Mouse (Mus musculus): Measurements from ENCODE around the gene Dlg2.

Dlg2 gene

DNA sequence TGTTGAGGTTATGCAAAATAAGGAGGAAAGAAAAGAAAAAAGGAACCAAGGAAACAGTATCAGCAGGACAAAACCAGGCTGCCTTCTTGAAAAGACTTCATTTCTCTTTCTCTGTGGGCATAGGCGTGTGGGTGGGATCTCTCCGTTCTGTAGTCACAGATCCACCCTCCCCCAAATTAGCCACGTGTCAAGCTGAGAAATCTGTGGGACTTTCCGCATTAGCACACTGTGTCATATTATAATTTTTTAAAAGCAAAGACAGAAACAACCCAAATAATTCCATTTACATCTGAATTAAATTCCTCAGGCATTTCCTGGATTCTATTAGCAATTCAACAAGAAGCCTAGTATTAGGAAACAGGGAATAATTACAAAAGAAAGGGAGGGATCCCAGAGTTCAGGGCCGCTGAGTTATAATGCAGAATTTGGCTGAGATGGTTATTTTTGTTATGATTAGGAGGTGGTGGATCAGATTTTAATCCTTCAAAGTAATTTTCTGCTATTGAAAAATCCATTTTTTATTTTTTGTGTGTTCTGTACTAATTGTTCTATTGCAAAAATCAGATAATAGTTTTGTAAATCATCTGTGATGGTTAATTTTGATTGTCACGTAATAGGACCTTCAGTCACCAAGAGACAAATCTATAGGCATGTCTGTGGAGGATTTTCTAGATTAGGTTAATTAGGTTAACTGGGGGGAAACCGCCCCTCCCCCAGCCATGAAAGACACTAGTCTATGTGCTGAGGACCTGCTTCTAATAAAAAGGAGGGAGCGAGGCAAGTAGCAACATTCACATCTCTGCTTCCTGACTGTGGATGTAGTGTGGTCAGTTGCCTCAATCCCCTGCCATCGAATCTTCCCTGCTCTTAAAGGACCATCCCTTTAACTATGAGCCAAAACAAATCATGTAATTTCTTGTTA is 63.3 kb downstream of the Dlg2 start:
- no peak for DNase-seq (ENCODE audit: low spot score in 2 of 2)

DNA sequence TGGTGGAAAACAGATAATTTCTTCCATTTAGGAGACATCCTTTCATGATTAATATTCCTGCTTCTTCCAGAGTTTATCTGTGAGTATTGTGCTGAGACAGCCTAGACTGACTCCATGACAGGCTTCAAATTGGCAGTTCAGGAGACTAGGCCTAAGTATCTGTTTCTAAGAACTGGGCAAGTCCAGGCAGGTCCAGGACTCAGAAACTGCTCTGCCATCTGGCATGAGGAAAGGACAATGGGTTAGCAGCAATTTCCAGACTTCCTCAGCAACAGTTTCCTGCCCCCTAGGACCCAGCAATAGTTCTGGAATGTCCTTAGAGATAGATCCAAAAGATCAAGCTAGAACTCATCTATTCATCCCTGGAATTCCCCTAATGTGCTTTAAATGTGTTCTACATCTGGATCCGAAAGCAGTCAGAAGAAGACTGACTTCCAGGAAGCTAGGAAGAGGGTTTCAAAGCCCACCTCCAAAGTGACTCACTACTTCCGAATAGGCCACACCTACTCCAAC is 64.4 kb downstream of the Dlg2 start:
- DNase-seq (ENCODE audit: low spot score in 2 of 2): no peak

DNA sequence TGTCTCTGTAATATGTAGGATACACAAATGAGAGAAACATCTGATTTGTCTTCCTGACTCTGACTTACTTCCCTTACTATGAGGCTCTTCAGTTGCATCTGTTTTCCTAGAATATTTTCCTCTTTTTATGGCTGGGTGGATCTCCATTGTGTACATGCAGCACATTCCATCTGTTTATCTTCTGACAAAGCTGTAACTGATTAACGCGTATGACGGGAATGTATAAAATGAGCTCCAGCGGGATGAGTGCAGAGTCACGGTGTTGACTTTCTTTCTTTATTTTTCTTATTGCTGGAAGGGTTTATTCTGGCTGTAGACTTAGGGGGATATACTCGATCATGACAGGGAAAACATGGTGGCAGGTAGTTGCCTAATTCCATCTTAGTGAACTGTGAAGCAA is 76.9 kb downstream of the Dlg2 start:
- no peak for DNase-seq (ENCODE audit: low spot score in 2 of 2)

DNA sequence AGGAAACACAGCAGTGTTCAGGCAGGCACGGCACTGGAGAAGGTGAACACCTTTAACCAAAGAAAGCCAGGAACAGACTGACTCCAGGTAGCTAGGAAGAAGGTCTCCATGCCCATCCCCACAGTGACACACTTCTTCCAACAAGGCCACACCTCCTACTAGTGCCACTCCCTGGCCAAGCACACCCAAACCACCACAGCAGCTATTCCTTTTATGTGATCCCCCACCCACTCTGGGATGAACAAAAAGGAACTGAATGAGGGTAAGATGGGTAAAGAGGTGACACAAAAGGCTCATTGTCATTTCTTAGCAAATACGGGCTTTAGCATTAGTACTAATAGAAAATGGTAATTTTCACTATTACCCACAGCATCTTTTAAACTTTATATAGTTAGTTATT is 77.9 kb downstream of the Dlg2 start:
- no peak for DNase-seq (ENCODE audit: low spot score in 2 of 2)

DNA sequence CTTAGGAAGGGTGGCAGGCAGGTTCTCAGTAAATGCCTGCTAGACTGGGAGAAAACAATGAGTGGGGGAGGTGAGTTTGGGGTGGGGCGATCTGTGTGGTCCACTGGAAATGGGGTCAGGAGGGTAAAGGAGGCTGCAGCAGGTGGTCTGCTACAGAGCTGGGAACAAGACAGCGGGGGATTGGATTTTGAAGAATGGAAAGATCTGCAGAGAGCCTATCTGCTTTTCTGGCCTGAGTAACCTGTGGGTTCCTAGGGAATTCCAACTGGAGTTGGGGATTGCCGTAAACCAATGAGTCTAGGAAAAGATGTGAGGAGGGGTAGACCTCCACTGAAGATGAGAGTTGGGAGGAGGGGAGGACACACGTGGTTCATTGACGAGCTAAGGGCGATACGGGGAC is 92.7 kb downstream of the Dlg2 start:
- DNase-seq (ENCODE audit: low spot score in 2 of 2): no peak

DNA sequence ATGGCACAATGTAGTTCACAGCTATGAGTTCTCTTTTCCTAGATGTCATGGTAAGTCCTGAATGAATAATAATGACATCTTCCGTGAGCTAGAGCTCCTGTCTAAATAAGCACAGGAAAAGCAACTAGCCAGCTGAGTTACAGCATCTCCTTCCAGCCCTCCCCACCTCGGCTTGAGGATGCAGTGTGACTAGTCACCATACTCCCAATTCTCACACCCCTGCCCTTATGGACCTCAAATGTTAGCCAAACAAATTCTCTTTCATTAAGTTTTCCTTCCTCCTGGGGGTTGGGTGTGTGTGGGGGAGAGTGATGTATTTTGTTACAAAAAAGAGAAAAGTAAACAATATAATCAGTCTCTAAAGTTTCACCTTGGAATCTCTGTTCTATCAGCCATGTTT is 111.3 kb downstream of the Dlg2 start:
- DNase-seq (ENCODE audit: low spot score in 2 of 2): no peak

DNA sequence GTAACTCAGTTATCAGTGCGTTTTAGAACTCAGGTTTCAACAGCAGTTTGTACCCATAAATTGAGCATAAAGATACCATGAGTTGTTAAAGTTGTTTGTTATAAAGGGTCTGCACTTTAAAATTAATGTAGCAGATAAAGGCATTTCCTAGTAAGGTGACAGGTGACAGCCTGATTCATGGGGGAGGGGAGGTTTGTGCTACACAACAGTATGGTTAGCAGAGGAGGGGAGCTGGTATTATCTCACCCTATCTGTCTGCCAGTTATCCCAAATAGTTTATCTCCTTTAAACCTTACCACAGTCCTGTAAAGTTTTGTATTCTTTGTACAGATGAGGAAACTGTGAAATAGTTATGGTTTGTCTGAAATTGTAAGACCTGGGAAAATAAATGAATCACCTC is 111.8 kb downstream of the Dlg2 start:
- DNase-seq (ENCODE audit: low spot score in 2 of 2): no peak

DNA sequence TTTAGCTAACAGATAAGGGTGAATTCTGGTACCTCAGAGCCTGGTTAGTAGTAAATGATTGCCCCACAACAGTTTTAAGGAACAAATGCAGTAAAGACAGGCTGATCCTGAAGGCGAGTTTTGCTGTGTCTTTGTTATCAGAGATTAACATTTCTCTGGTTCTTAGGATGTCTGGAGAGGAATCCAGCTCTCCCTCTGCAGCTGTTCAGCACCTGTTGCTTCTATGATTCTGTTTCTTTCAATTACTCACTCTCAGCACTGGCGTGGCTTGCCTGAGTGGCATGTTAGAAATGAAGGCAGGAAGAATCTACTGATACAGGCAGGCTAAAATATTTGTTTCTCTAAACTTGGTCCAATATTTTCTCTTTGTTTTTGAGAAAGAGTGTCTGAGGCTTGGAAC is 133.3 kb downstream of the Dlg2 start:
- no peak for DNase-seq (ENCODE audit: low spot score in 2 of 2)

DNA sequence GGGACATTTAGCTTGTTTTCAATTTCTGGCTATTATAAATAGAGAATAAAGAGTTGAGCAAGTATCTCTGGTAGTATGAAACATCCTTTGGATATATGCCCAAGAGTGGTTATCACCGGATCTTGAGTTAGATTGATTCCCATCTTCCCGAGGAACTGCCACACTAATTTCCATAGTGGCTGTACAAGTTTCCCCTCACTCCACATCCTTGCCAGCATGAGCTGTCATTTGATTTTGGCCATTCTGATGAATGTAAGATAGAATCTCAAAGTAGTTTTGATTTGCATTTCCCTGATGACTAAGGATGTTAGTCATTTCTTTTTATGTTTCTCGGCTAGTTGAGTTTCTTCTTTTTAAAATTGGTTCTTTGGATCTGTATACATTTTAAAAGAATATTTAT is 154.1 kb downstream of the Dlg2 start:
- no peak for DNase-seq (ENCODE audit: low spot score in 2 of 2)

DNA sequence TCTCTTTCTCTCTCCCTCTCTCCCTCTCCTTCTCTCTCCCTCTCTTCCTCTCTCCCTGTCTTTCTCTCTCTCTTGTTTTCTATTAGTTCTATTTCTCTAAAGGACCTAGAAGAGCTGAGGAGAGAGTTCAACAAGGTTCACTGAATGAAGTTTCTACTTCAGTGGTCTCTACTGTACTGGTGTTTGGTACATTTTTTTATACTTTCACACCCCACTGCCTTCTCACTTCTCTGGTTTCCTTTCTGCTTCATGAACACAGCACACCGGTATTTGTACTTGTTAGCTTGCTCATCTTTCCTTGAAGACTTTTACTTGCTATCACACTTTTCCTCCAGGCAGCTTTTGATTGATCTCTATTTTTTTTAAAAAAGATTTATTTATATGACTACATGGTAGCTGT is 173.0 kb downstream of the Dlg2 start:
- no peak for DNase-seq (ENCODE audit: low spot score in 2 of 2)

DNA sequence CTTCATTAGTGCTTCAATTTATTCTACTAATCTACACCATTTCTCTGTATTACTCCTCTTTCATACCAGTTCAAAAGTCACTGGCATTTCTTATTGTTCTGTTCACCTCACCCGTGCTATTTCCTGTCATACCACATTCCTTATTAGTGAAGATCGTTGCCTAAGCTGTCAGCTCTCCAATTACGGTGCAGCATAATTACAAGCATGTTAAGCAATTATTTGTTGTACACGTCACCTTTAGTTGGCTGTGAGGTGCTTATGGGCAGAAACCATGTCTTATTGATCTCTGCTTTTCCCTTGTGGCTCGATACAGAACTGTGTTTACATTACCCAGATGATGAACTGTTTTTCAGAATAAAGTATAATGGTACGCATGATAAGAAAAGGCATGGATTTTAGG is 174.7 kb downstream of the Dlg2 start:
- DNase-seq (ENCODE audit: low spot score in 2 of 2): no peak

DNA sequence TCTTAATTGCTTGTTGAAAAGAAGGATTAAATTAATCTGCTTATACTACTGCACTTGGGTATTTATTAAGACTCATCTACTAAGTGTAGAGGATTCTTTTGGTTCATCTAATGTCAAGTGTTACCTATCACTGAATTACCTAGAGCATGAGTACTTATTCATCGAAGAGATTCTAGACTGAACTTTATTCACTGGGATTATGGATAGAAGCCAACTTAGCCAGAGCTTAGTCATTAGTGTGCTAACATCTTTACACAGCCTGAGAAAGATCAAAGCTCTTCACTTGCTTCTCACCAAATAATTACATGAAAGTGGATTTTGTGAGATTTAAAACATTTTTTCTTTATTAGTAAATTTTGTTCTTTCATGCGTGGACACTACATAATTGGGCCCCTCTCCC is 175.1 kb downstream of the Dlg2 start:
- DNase-seq (ENCODE audit: low spot score in 2 of 2): no peak

DNA sequence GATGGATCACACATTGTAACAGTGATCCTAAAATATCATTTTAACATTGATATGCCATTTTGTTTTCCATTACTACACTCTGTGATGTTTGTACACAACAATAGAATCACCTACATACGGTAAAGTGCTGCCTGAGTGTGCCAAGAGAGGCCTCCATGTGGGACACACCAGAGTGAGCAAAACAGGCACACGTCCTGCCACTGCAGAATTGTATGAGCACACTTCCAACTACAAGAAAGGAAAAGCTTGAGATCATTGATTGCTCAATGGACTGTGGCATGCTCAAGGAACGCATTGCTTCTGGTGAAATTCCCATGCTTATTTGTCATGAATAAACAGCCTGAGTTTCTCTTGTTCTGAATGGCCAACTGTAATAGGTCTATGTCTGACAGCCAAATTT is 182.1 kb downstream of the Dlg2 start:
- no peak for DNase-seq (ENCODE audit: low spot score in 2 of 2)

DNA sequence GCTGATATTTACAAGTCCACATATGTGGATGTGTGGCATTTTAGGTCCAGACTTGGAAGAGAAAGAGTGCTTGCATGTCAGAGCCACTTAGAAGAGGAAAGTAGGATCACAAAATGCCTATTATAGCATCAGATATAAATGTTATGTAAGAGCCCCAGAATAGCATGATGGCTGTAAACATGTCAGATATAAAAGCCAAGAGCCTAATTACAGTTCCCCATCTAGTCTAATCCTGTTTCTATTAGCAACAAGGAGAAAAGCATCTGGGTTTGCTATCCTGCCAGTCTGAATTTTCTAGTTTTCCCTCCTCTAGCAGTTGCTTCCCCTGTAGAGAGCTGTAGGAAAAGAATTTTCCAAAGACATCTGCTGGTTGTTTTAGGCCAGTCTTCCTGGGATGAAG is 217.6 kb downstream of the Dlg2 start:
- DNase-seq (ENCODE audit: low spot score in 2 of 2): no peak

DNA sequence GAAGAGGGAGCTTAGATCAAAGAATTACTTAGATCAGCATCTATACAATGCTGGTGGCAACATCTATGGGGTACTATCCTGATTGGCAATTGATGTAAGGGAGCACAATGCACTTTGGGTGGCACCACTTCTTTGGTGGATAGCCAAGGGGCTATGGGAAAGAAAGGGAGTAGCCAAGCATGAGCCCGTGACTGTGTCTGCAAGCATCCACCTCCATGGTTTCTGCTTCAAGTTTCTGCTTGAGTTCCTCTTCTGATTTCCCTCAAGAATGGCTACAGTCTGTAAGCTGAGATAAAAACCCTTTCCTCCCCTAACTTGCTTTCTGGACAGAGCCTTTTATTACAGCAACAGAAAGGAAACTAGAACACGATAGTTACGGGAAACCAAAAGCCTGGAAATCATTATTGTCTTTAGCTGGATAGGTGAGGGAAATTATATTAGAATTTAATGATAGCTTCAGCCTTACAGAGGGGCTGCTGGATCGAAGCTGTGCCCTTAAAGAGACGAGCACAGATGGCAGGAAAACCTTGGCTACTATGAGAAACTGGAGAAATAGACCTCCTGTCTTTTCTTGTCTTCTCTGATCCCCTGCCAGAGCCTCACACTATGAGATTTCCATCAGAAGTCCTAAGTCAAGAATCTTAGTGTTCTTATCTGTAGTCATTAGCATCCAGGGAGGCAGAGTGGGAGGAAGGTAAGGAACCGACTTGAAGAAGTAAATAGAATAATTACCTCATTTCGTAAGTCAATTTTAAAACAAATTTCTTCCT is 219.9 kb downstream of the Dlg2 start:
- DNase-seq (ENCODE audit: low spot score in 2 of 2): no peak

DNA sequence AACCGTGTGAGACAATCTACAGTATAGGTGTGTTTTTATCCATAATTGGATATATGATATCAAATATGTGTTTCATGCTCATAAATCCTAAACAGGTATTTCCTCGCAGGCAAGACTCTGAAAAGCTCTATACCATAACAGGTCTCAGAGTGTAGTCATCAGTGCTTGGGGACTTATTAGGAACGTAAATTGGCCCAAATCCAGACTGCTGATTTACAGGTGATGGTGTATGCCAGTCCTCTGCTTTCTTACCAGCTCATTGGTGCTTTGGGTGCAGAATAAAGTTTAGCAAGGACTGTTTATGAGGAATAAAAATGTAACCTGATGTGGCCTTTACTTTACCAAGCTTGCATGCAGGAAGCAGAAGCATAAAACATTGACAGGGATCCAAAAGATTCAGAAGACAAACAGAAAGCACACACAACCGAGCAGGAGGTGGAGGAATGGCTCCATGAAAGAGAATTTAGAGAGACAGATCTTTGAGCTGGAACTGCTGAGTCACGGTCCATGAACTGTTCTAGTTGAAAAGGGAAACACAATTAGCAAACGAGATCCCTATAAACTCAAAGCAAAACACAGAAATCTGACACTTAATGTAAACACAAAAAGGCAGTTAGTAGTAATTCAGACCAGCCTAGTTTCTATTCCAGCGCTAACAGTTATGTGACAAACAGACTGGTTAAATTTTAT is 226.8 kb downstream of the Dlg2 start:
- no peak for DNase-seq (ENCODE audit: low spot score in 2 of 2)

DNA sequence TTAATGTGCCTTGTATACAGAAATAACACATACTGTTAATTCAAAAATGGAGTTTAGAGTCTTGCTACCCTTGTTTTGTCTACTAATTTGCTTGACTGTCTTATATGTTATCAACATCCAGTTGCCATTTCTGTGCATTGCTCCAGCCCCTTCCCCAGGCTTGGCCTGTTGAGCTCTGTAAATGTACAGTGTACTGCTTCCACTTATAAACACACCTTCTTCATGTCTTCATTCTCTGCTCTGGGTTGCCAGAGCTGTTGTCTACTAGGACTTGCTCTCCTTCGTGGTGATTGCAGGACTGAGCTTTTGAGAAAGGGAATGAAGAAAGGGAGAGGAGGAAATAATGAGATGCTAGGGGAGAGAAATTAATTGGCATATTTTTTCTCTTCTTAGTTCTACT is 227.5 kb downstream of the Dlg2 start:
- DNase-seq (ENCODE audit: low spot score in 2 of 2): no peak

DNA sequence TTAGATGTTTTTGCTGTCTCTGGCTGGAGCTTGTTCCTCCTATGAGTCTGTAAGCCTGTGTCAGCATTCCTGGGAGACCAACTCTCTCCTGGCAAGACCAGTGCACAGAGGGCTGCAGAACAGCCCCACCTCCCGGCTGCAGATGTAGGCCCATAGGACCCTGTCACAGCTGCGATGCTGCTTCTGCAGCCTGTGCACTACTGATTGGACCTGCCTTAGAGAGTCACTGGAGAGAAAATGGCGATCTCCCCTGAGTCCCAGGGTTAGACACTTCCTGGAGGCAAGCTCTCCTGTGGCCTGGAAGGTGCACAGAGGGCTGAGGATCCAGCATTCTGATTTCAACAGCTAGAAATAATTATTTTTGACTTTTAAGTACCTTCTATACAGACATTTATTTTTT is 257.6 kb downstream of the Dlg2 start:
- DNase-seq (ENCODE audit: low spot score in 2 of 2): no peak

DNA sequence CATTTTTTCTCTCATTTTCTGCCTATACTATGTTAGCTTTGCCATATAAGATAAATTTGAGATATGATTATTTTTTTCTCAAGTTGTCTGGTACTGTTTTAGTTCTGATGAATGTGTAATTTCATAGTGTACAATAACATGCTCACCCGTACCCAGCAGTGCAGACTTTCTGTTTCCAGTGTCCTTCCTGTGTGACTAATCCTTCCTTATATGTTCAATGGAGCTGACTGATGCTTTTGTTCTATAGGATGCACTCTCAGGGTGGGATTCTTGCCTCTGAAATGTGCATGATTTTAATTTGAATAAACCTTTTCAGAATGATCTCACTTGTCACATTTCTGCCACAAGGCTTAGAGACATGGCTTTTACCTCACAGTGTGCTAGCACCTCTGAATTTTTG is 259.9 kb downstream of the Dlg2 start:
- no peak for DNase-seq (ENCODE audit: low spot score in 2 of 2)

DNA sequence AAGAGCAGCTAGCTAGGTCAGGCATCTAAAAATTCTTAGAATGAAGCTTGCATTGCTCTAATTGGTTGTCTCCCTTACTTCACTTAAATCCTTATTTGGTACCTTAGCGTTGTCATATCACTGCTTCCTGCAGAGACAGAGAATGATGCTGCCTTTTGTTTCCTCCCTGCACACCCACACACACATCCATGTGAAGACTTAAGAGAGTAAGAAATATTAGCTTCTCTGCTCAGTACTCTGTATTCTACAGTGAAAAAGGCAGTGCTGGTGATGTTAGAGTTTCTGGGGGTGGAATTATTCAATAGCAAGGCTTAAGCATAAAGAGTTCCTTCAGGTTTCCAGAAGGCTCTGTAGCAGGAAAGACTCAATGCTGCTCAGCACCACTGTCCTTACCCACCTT is 272.2 kb downstream of the Dlg2 start:
- no peak for DNase-seq (ENCODE audit: low spot score in 2 of 2)

DNA sequence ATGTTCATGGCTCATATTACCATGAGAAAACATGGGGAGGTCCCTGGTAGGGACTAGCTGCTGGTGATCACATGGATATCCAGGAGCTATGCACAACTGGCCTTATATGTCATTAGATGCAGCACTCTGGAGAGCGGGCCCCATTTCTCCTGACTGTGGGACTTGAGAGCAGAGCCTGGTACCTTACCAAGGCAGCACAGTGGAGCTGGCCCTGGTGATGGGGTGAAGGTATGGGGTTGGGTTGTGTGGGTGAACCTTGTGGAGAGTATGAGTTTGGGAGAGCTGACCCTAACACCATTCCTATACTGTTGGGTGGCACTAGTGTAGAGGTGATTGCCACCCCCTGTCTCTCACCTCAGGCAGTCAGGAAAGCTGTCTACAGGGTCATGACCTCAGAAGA is 311.5 kb downstream of the Dlg2 start:
- DNase-seq (ENCODE audit: low spot score in 2 of 2): no peak

DNA sequence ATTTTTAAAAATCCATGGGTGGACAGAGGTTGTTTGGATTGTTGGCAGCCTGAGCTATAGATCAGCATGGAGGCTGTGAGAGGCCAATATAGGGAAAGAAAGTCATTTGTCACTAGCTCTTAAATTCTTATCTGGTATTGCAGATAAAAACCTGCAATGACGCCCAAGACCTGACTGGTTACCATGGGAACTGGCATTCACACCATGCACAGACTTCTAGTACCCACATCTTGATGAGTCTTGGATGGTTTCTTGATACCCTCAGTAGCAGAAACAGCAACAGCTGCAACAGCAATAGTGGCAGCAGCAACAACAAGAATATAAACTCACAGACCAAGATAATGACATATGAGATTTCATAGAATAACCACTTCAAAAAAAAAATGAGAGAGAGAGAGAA is 315.1 kb downstream of the Dlg2 start:
- DNase-seq (ENCODE audit: low spot score in 2 of 2): no peak
